8 mouse cellular contexts compared by ENCODE assay signal in the genomic region with DNA sequence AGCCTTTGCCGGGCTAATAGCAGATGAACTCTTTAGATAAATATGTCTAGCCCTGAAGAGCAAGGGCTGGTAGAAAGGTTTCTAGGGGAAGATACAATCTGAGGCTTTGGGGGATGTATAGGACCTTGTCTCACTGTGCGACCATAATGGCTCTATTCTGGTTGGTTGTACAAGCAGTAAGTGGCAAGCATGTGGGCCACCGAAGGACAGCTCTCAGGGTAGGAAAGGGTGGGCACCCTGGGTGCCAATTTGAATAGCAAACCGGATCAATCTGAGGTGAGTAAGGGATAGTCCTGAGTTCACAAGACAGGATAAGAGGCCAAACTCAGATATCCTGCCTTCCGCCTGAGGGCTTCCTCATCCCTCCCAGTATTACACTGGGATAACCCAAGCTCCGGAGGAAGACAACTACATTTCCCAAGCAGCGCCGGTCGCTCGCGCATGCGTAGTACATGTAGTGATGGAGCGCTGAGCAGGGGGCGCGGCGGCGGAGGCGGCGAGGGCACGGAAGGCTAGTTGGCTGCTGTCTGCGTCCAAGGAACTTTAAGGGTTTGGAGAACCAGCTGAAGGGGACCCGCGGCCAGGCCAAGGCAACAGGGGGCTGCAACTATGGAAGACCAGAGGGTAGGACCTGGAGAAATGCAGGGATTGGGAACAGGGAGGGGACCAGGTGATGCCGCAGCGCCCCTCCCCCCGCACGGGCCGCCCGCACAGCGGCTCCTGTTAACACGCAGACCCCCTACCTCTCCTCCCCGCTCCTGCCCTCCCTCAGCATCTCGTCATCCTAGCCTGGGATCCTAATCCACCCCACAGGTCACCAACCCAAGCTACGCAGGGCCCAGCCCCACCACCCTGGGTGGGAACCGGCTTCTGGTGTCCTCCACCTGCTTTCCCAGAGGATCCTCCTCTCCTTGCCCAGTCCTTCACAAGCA. TPM values are rescaled to one million over a fixed set of nuclear protein-coding genes. Genes with fewer than 3 reads are reported as not detected.
DNase-seq lines count a peak whose midpoint lies in the region; ATAC-seq lines count a peak whose summit lies in the region.

A gene (plus strand): TSS at position 480 of the 932 bp plus-strand sequence.

- no peaks in the 10 kb centered on the region for H3K27me3 ChIP-seq in embryonic facial prominence, embryonic 12.5 days
- no peaks in the 10 kb centered on the region for H3K27me3 ChIP-seq in hindbrain, embryonic 12.5 days
- no peaks in the 10 kb centered on the region for H3K27me3 ChIP-seq in limb, embryonic 11.5 days (ENCODE audit: control insufficient read depth, insufficient read depth, low read length)

- H3K9ac ChIP-seq in embryonic facial prominence, embryonic 12.5 days = peak within 1 kb of the TSS; percentile 63
- peak within 1 kb of the TSS; percentile 82 for H3K9ac ChIP-seq in hindbrain, embryonic 12.5 days
- H3K9ac ChIP-seq in limb, embryonic 11.5 days (ENCODE audit: low read length) = peak within 1 kb of the TSS; percentile 65

- no peaks in the 10 kb centered on the region for H3K9me3 ChIP-seq in embryonic facial prominence, embryonic 12.5 days
- no peaks in the 10 kb centered on the region for H3K9me3 ChIP-seq in hindbrain, embryonic 12.5 days (replicated peaks)
- no peaks in the 10 kb centered on the region for H3K9me3 ChIP-seq in limb, embryonic 11.5 days (ENCODE audit: control insufficient read depth, low read length)

- peak within 1 kb of the TSS; percentile 63 for H3K4me3 ChIP-seq in embryonic facial prominence, embryonic 12.5 days
- peak within 1 kb of the TSS; percentile 77 for H3K4me3 ChIP-seq in hindbrain, embryonic 12.5 days
- H3K4me3 ChIP-seq in limb, embryonic 11.5 days (ENCODE audit: low read depth, low read length) = peak within 1 kb of the TSS; percentile 63

- no peak within 1 kb of the TSS for H3K27ac ChIP-seq in embryonic facial prominence, embryonic 12.5 days
- peak within 1 kb of the TSS; percentile 66; the same call in 1 of the 2 replicates for H3K27ac ChIP-seq in hindbrain, embryonic 12.5 days
- no peak within 1 kb of the TSS for H3K27ac ChIP-seq in limb, embryonic 11.5 days (replicated peaks; ENCODE audit: low read depth, low read length)

- peaks cover 6% of the 10 kb centered on the region for H3K4me1 ChIP-seq in embryonic facial prominence, embryonic 12.5 days
- H3K4me1 ChIP-seq in hindbrain, embryonic 12.5 days = peaks cover 11% of the 10 kb centered on the region
- H3K4me1 ChIP-seq in limb, embryonic 11.5 days (ENCODE audit: control insufficient read depth, insufficient read depth, low read length) = peaks cover 2% of the 10 kb centered on the region; the same call in 1 of the 2 replicates

- peak within 1 kb of the TSS; percentile 90 for H3K4me2 ChIP-seq in embryonic facial prominence, embryonic 12.5 days (replicated peaks)
- peak within 1 kb of the TSS; percentile 84 for H3K4me2 ChIP-seq in hindbrain, embryonic 12.5 days (replicated peaks)
- peak within 1 kb of the TSS; percentile 92 for H3K4me2 ChIP-seq in limb, embryonic 11.5 days (ENCODE audit: low read depth, severe bottlenecking)

- peaks cover 13% of the 10 kb centered on the region; the same call in 1 of the 2 replicates for H3K36me3 ChIP-seq in embryonic facial prominence, embryonic 12.5 days
- H3K36me3 ChIP-seq in hindbrain, embryonic 12.5 days = peaks cover 14% of the 10 kb centered on the region
- no peaks in the 10 kb centered on the region for H3K36me3 ChIP-seq in limb, embryonic 11.5 days (ENCODE audit: control insufficient read depth, insufficient read depth, low read length)

- ATAC-seq in embryonic facial prominence, embryonic 12.5 days (ENCODE audit: insufficient number of reproducible peaks, insufficient read depth, low FRiP score, low TSS enrichment) = peak; percentile 65
- ATAC-seq in hindbrain, embryonic 12.5 days (ENCODE audit: low FRiP score) = peak; percentile 85
- ATAC-seq in limb, embryonic 11.5 days (ENCODE audit: insufficient number of reproducible peaks, low FRiP score, low TSS enrichment, low read depth) = peak; percentile 51; the same call in 1 of the 2 replicates

- 8% methylated on average over 33 of the region's 35 CpGs for WGBS in embryonic facial prominence, embryonic 12.5 days
- 11% methylated on average over 35 of the region's 35 CpGs for WGBS in hindbrain, embryonic 12.5 days
- WGBS in limb, embryonic 11.5 days = 10% methylated on average over 35 of the region's 35 CpGs

- peak; percentile 49 for DNase-seq in adrenal gland, postnatal 10 days
- no peak for DNase-seq in adrenal gland, adult 8-10 months
- peak; percentile 69 for DNase-seq in Muller cell, postnatal 12 days (ENCODE audit: inconsistent ontology term)
- DNase-seq in limb, embryonic 11.5 days (ENCODE audit: low spot score) = peak; percentile 86
- DNase-seq in retina, embryonic 14.5 days (ENCODE audit: low spot score) = peak; percentile 89
- no peak for DNase-seq in spleen, postnatal 10 days (ENCODE audit: low spot score in 2 of 2)

RNA-seq across cellular contexts. Expression of the gene that starts here (rescaled TPM):
- total RNA-seq in adrenal gland, postnatal 10 days (2021) = 1 to 10 TPM; 1.4 to 3.7 TPM
- total RNA-seq in adrenal gland, adult 8-10 months (2022) = 1 to 10 TPM in 3 of 4 experiments, under 1 TPM in 1; 0.87 to 3.4 (median 2.9) TPM
- polyA plus RNA-seq in embryonic facial prominence, embryonic 12.5 days (2016; fragmentation: Nextera tagmentation; extraction: Ambion mirVana) = 52.0 and 54.7 TPM in 2 replicates
- polyA plus RNA-seq in hindbrain, embryonic 12.5 days (2016; fragmentation: Nextera tagmentation; extraction: Ambion mirVana) = 96.4 and 103 TPM in 2 replicates
- 34.9 and 39.8 TPM in 2 replicates for polyA plus RNA-seq in limb, embryonic 11.5 days (2014; fragmentation: Nextera tagmentation; extraction: Ambion mirVana)

Comparison
In these comparisons a context has a peak if more than half of its experiments do, and no peak if none do; other contexts are left out.
1. DNase-seq: peak in adrenal gland, postnatal 10 days (single experiment), Muller cell, postnatal 12 days (single experiment), limb, embryonic 11.5 days (single experiment) and retina, embryonic 14.5 days (single experiment); none in adrenal gland, adult 8-10 months (single experiment) and spleen, postnatal 10 days (0 of 2).
2. Peak in every context shown above with its lines, with median percentiles within 50 percentile points of each other: ATAC-seq, H3K4me2 ChIP-seq, H3K4me3 ChIP-seq and H3K9ac ChIP-seq.